Comparison of ENCODE assay signal across 8 mouse cellular contexts in the genomic region with DNA sequence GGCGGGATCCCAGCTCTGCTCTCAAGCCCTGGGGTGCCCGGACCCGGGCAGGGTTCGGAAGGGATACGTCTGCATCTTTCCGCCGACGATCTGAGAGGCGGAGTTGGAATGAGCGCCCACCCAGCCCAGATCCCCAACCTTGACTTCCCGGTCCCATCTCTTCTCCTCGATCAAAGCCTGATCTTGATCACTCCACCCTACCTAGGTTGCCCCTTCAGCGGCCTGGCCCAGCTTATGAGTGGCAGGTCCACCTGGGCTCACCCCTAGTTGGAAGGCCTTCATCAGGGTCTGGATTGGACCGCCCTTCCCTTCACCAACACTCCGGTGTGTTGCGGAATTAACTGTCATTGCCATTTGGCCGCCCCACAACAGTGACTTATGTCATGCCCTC. TPM values are rescaled to one million over a fixed set of nuclear protein-coding genes. Genes with fewer than 3 reads are reported as not detected.
A peak's percentile ranks its signal among the peaks of the same experiment; 100 is the strongest.
DNase-seq lines count a peak whose midpoint lies in the region; ATAC-seq and TF ChIP-seq lines count a peak whose summit lies in the region.

A gene (minus strand): TSS at position 258 of the 391 bp plus-strand sequence.

- H3K4me3 ChIP-seq in heart, embryonic 15.5 days, result peak within 1 kb of the TSS; percentile 66
- H3K4me3 ChIP-seq in embryonic facial prominence, embryonic 13.5 days, result peak within 1 kb of the TSS; percentile 75
- H3K4me3 ChIP-seq in midbrain, postnatal 0 days (ENCODE audit: low read depth, low read length), result peak within 1 kb of the TSS; percentile 75

- H3K4me1 ChIP-seq in heart, embryonic 15.5 days (replicated peaks), result peaks cover 11% of the 10 kb centered on the region
- peaks cover 36% of the 10 kb centered on the region for H3K4me1 ChIP-seq in embryonic facial prominence, embryonic 13.5 days
- peaks cover 14% of the 10 kb centered on the region for H3K4me1 ChIP-seq in midbrain, postnatal 0 days (ENCODE audit: insufficient read depth, low read length)

- intact Hi-C loops in heart, postnatal 14 days (cut with DNase I), result no loop called here

- DNase-seq in heart, postnatal 14 days, result no peak
- peak; percentile 53 for DNase-seq in ZHBTc4 (ENCODE audit: low read depth, low spot score)
- DNase-seq in left cerebral cortex, adult 8-10 months (ENCODE audit: low spot score in 2 of 2), result no peak
- peak; percentile 22 for DNase-seq in midbrain, postnatal 0 days (ENCODE audit: low spot score)
- no peak for DNase-seq in urinary bladder, postnatal 4 days (ENCODE audit: low spot score in 2 of 2)
- no peak for DNase-seq in ovary, adult 18-20 months (ENCODE audit: low spot score)

- 5% methylated on average over 17 of the region's 17 CpGs for WGBS in heart, embryonic 15.5 days
- WGBS in embryonic facial prominence, embryonic 13.5 days, result 2% methylated on average over 17 of the region's 17 CpGs
- whole genome bisulfite sequencing in midbrain, postnatal 0 days, result 3% methylated on average over 14 of the region's 17 CpGs

- H3K4me2 ChIP-seq in heart, embryonic 15.5 days, result peak within 1 kb of the TSS; percentile 95
- H3K4me2 ChIP-seq in embryonic facial prominence, embryonic 13.5 days, result peak within 1 kb of the TSS; percentile 83
- H3K4me2 ChIP-seq in midbrain, postnatal 0 days (ENCODE audit: low read depth, low read length, poor library complexity, severe bottlenecking), result peak within 1 kb of the TSS; percentile 71

- H3K9me3 ChIP-seq in heart, embryonic 15.5 days (replicated peaks), result no peaks in the 10 kb centered on the region
- H3K9me3 ChIP-seq in embryonic facial prominence, embryonic 13.5 days, result no peaks in the 10 kb centered on the region
- H3K9me3 ChIP-seq in midbrain, postnatal 0 days (ENCODE audit: low read length), result no peaks in the 10 kb centered on the region

- no peaks in the 10 kb centered on the region for H3K36me3 ChIP-seq in heart, embryonic 15.5 days
- H3K36me3 ChIP-seq in embryonic facial prominence, embryonic 13.5 days, result no peaks in the 10 kb centered on the region
- H3K36me3 ChIP-seq in midbrain, postnatal 0 days (ENCODE audit: insufficient read depth, low read length), result no peaks in the 10 kb centered on the region

- ATAC-seq in heart, embryonic 15.5 days (replicated peaks; ENCODE audit: insufficient number of reproducible peaks, insufficient read depth, low FRiP score, low read depth), result no peak
- peak; percentile 18; the same call in 1 of the 2 replicates for ATAC-seq in embryonic facial prominence, embryonic 13.5 days (ENCODE audit: insufficient number of reproducible peaks, insufficient read depth, low FRiP score, low TSS enrichment, low read depth)
- ATAC-seq in midbrain, postnatal 0 days (ENCODE audit: low FRiP score), result no peak

- H3K9ac ChIP-seq in heart, embryonic 15.5 days, result peak within 1 kb of the TSS; percentile 78
- peak within 1 kb of the TSS; percentile 87 for H3K9ac ChIP-seq in embryonic facial prominence, embryonic 13.5 days
- H3K9ac ChIP-seq in midbrain, postnatal 0 days (replicated peaks; ENCODE audit: low read length, poor library complexity, severe bottlenecking), result peak within 1 kb of the TSS; percentile 96

- TF ChIP-seq CTCF in midbrain, postnatal 0 days (IDR thresholded peaks at IDR 0.05), result no peak

- no peak within 1 kb of the TSS for H3K27ac ChIP-seq in heart, embryonic 15.5 days
- H3K27ac ChIP-seq in embryonic facial prominence, embryonic 13.5 days, result peak within 1 kb of the TSS; percentile 22; the same call in 1 of the 2 replicates
- peak within 1 kb of the TSS; percentile 85 for H3K27ac ChIP-seq in midbrain, postnatal 0 days (ENCODE audit: low read depth, low read length)

- H3K27me3 ChIP-seq in heart, embryonic 15.5 days, result peaks cover 44% of the 10 kb centered on the region
- H3K27me3 ChIP-seq in embryonic facial prominence, embryonic 13.5 days, result peaks cover 40% of the 10 kb centered on the region
- H3K27me3 ChIP-seq in midbrain, postnatal 0 days (ENCODE audit: insufficient read depth, low read length), result no peaks in the 10 kb centered on the region

RNA-seq across cellular contexts. Expression of the gene that starts here (rescaled TPM):
- 3.5 and 12.0 TPM in 2 replicates for polyA plus RNA-seq in heart, embryonic 15.5 days (2015; fragmentation: Nextera tagmentation; extraction: Ambion mirVana)
- total RNA-seq in heart, postnatal 14 days (2021), result 1 to 10 TPM in 1 of 2 experiments, under 1 TPM in 1; 0.86 to 1.8 TPM
- polyA plus RNA-seq in embryonic facial prominence, embryonic 13.5 days (2015; fragmentation: Nextera tagmentation; extraction: Ambion mirVana), result 27.1 and 32.2 TPM in 2 replicates
- total RNA-seq in left cerebral cortex, adult 8-10 months (2022), result 100 to 1,000 TPM; 203 to 218 (median 209) TPM
- total RNA-seq in midbrain, postnatal 0 days (2014; rRNA removed), result 91.1 and 122 TPM in 2 replicates
- polyA plus RNA-seq in midbrain, postnatal 0 days (2015; fragmentation: Nextera tagmentation; extraction: Ambion mirVana), result 57.2 and 58.9 TPM in 2 replicates

Comparison
In these comparisons a context has a peak if more than half of its experiments do, and no peak if none do; other contexts are left out.
1. RNA of the gene that starts here (total RNA-seq): 203 to 218 TPM in left cerebral cortex, adult 8-10 months and 91.1 to 122 TPM in midbrain, postnatal 0 days; 0.86 to 1.8 TPM in heart, postnatal 14 days; every median in the first group is over 10 times any median in the second.
2. DNase-seq: peak in ZHBTc4 (single experiment) and midbrain, postnatal 0 days (single experiment); none in heart, postnatal 14 days (0 of 2), left cerebral cortex, adult 8-10 months (0 of 2), urinary bladder, postnatal 4 days (0 of 2) and ovary, adult 18-20 months (single experiment).
3. Peak in every context shown above with its lines, with median percentiles within 50 percentile points of each other: H3K4me2 ChIP-seq, H3K4me3 ChIP-seq and H3K9ac ChIP-seq.